Mouse (Mus musculus): ENCODE measurements around the gene Kcnrg.

DNA sequence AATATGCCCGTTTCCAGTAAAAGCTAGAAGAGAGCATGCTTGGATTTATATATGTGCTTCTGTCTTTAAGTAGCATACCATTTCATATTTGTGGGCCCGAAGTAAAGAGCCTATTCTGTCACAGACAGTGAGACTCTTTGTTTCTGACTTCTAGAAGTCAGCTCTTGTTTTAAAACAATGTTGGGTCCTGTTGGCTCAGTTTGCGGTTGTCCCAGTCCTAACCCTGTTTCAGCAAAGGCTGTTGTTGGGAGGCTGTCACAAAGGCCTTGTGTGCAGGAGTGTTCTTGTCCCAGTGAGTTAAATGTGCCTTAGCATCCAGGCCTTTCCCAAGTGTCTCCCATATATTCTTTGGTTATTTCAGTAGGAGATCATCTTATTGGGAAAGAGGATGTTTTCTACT, 3.2 kb upstream of the Kcnrg start:
- no peak for TF ChIP-seq CTCF (IDR thresholded peaks at IDR 0.05; ENCODE audit: extremely low read depth, insufficient read length, insufficient replicate concordance, low read depth, low read length)
- no peak for TF ChIP-seq POLR2A (IDR thresholded peaks at IDR 0.05; ENCODE audit: low read depth, low read length)

Data from small intestine, adult 2 months (tissue).